Mouse (Mus musculus) adrenal gland, postnatal 10 days (tissue): ENCODE data around the gene Gm14401. TPM values are rescaled to one million over a fixed set of nuclear protein-coding genes. Genes with fewer than 3 reads are reported as not detected.
A peak's percentile ranks its signal among the peaks of the same experiment; 100 is the strongest.
"Not testable (repeated sequence)": the region's sequence is repeated elsewhere in the genome, so short reads cannot be mapped to it uniquely, and the experiment has no call there.

Source experiments
- DNase-seq: peaks from one replicate; pipeline ENCODE4 v3.0.0; 2021; ENCODE audit warnings: mixed read lengths
- long read RNA-seq, 2 experiments: library from polyadenylated mRNA; stranded (forward); transcript quantifications; one replicate each; pipeline ENCODE4 v2.0.0; 2021
- total RNA-seq, 2 experiments: library from RNA; stranded (reverse); gene quantifications; 2 replicates each; pipeline ENCODE4 v1.2.3; 2021

The Gm14401 gene
- under 1 TPM; 0.51 to 0.91 TPM for total RNA-seq
- long read RNA-seq, experiment 1, partial matches to known transcripts = 0 of 2 reads
- long read RNA-seq, experiment 1, other reads (novel, unspliced or antisense) = 2 of 2 reads
- long read RNA-seq, experiment 2, partial matches to known transcripts = 0 of 1 reads
- long read RNA-seq, experiment 2, other reads (novel, unspliced or antisense) = 1 of 1 reads

GRCm38 (mm10) chr2:177073432-177074423 lies at the start of gene Gm14401:
Gm14401 (plus strand) TSS chr2:177074320.
- DNase-seq = peak; percentile 5

- not testable (repeated sequence) for DNase-seq
Observed at GRCm38 (mm10) chr2:177072807-177073206, 1.3 kb upstream of the Gm14401 start.

- DNase-seq = not testable (repeated sequence)
Observed at GRCm38 (mm10) chr2:177075015-177075414, 895 bp downstream of the Gm14401 start.

GRCm38 (mm10) chr2:177079866-177080265 lies 5.7 kb downstream of the Gm14401 start:
- not testable (repeated sequence) for DNase-seq

GRCm38 (mm10) chr2:177109086-177109485 lies 35.0 kb downstream of the Gm14401 start:
- not testable (repeated sequence) for DNase-seq

- DNase-seq = not testable (repeated sequence)
Observed at GRCm38 (mm10) chr2:177129097-177129496, 55.0 kb downstream of the Gm14401 start.

Other genes with a start within 250 kb of the Gm14401 start
- gene Gm14408, start 243.2 kb upstream of the Gm14401 start, total RNA-seq = not detected
- 1 to 10 TPM; 4.9 to 9.3 TPM for gene Gm14296, start 146.5 kb upstream of the Gm14401 start, total RNA-seq
- gene Gm14419, start 73.4 kb upstream of the Gm14401 start, total RNA-seq = 10 to 100 TPM; 29.5 to 32.9 TPM
- 10 to 100 TPM; 24.2 to 31.5 TPM for gene Gm14410, start 132.1 kb downstream of the Gm14401 start, total RNA-seq
- gene Gm14409, start 192.7 kb downstream of the Gm14401 start, total RNA-seq = 1 to 10 TPM in 1 of 2 experiments, under 1 TPM in 1; 0.93 to 1.8 TPM
- 1 to 10 TPM; 1.1 to 1.5 TPM for gene Gm14412, start 250.0 kb downstream of the Gm14401 start, total RNA-seq